Mouse (Mus musculus) erythroid progenitor cell, adult 5-6 weeks (primary cell): ENCODE measurements around the gene Fndc3a. TPM values are rescaled to one million over a fixed set of nuclear protein-coding genes. Genes with fewer than 3 reads are reported as not detected.

Source experiments
- ATAC-seq: replicated peaks from 2 replicates; pipeline ENCODE4 v1.8.0; 2016; ENCODE audit warnings: moderate number of reproducible peaks, mild to moderate bottlenecking, moderate TSS enrichment, inconsistent platforms; ENCODE audit not compliant: poor library complexity, low FRiP score, severe bottlenecking
- total RNA-seq, 2 experiments: library from RNA; stranded (forward) in 1 of 2; stranded (reverse) in 1 of 2; fragments of 150-400 nt in 1 of 2; fragments of 186-747, 209-891 nt in 1 of 2; gene quantifications; 2 replicates each; pipeline versions ENCODE4 v1.2.3 to v1.2.4; 2015 to 2017; ENCODE audit warnings: low replicate concordance in 2 of 2

Fndc3a gene
- total RNA-seq, 2 experiments from 2014 or later = 6.5 to 21.4 TPM

- ATAC-seq = no peak
These were observed 24.9 kb downstream of the Fndc3a start for GRCm38 (mm10) chr14:72684857-72685370.

- no peak for ATAC-seq
These were observed 32.6 kb downstream of the Fndc3a start for GRCm38 (mm10) chr14:72677247-72677646.

DNA sequence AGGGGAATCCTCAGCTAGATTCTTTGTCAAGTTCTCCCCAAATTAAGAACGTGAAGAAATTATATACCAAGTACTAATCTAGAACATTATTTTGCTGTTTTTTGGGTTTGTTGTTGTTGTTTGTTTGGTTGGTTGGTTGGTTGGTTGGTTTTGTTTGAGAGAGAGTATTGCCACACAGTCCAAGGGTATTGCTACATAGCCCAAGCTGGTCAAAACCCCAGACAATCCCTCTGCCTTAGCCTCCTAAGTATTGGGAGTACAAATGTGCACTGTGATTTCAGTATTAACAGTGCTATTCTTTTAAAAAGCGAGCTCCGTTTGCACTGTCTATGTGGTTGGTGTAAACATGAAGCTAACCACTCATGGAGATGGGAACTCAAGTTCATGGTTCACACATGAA is 37.9 kb downstream of the Fndc3a start:
- no peak for ATAC-seq

DNA sequence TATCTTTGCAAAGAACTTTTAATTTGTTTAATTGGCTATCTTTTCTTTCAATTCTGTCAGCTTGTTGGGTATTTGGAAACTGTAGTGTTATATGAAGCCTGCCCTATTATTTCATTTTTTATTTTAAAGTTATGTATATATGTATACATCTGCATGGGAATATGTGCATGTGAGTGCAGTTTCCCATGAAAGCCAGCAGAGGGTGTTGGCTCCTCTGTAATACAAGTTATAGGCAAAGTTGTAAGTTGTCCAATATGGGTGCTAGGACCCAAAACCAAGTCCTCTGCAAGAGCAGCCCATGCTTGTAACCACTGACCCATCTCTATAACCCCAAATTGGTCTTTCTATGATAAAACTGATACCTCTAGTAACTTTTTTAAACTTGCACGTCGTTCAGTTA is 38.8 kb downstream of the Fndc3a start:
- ATAC-seq = no peak

- no peak for ATAC-seq
These were observed 60.5 kb downstream of the Fndc3a start for GRCm38 (mm10) chr14:72649268-72649667.

- ATAC-seq = no peak
These were observed 64.3 kb downstream of the Fndc3a start for GRCm38 (mm10) chr14:72645512-72645911.

- no peak for ATAC-seq
These were observed 65.2 kb downstream of the Fndc3a start for GRCm38 (mm10) chr14:72644620-72645019.

DNA sequence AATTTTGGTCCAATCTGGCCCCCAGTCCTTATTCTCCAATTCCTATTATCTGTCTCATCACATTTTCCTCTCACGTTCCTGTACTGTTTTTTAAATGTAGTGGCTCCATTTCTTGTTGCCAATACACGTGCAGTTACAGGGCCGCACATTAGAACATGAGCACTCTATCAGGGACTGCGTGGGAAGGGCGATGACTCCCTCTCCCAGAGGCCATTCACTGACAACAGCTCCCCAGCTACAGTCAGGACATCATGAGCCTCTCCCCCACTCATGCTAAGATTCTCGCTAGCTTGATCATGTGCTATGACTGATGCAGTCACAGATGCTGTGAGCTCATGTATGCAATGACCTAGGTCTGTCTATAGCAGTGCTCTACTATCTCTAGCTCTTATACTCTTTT is 71.3 kb downstream of the Fndc3a start:
- no peak for ATAC-seq

DNA sequence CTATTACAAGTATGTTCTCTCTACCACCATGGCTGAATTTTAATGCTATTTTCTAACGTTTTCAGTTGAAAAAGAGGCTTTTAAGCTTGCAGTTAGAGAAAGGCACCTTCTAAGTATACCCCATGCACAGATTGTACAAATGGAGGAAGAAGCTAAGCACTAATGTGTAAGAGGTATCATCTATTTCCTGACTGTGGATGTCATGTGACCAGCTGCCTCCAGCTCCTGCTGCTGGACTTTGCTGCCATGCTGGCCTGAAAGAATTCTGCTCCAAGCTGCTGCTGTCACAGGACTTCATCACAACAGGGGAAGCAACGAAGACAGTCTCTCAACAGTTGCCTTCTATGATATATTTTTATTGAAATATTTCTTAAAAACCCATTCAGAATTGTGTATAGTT is 76.2 kb downstream of the Fndc3a start:
- ATAC-seq = no peak

DNA sequence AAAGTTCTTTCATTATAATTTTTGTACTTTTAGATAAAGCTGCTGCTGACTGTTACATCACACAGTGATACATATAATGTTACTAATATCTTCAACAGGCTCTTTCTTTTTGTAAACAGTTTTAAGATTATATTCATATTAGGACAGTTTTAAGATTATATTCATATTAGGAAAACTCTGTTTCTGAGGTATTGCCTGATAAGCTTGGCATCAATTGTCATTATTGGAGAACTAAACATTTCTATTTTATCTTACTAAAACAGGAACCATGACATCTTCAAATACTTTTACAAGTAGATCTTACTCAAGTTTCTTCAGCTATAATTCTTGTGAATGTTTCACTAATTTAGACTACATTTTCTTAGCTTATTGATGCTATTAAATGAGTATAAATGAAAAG is 84.4 kb downstream of the Fndc3a start:
- no peak for ATAC-seq

DNA sequence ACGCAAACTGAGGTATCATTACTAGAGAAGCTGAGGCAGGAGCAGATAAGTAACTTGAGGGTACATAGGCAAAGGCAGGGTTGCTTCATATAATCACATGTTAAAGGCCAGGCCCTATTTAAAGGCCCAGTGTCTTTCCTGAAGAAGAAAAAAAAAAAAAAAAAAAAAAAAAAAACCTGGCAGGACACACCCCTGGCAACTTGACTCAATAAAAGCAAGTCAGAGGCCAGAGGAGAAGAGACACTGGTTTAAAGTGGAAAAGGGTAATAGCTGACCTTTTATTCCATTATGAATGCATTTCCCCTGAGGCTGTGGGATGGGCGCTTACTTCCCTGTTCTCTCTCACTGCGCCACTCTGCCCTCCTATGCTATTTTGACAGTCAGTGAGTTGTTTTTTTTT is 105.7 kb downstream of the Fndc3a start:
- ATAC-seq = no peak

GRCm38 (mm10) chr14:72603194-72603521 is 106.6 kb downstream of the Fndc3a start:
- ATAC-seq = no peak; the same call in 1 of the 2 replicates

DNA sequence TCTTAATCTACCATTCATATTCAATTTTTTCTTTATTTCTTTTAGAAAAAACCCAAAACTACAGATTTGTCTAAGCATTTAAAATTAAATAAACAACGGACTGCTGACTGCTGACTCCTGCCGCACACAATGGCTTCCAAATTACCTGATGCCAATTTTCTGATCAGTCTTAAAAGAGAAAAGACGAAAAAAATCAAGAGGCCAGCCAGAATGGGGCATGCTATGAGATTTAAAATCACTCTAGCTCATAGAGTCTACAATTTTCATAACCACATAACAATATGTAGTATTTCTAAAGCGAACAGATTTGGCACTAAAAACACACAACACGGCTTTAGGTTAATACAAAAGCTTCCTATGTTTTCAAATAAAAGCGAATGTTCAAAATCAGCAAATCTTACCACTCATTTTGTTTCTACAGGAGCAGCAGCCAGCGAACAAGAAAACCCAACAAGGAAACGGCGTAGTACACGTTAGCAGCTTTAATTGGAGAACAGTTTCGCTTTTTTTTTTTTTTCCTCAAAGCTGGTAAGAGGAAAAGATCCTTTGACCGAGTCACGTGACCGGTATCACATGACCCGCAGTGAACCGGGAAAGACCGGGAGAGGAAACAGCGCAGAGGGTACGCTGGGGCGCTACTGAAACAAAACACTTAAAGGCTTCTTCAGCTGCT is 107.1 kb downstream of the Fndc3a start:
- ATAC-seq = peak; percentile 87

- no peak for ATAC-seq
These were observed 108.2 kb downstream of the Fndc3a start for GRCm38 (mm10) chr14:72601381-72602305.

- ATAC-seq = no peak
These were observed 109.4 kb downstream of the Fndc3a start for GRCm38 (mm10) chr14:72600375-72600774.

GRCm38 (mm10) chr14:72598976-72599740 is 110.6 kb downstream of the Fndc3a start:
- ATAC-seq = no peak

- ATAC-seq = no peak
These were observed 115.6 kb downstream of the Fndc3a start for GRCm38 (mm10) chr14:72594191-72594590.

DNA sequence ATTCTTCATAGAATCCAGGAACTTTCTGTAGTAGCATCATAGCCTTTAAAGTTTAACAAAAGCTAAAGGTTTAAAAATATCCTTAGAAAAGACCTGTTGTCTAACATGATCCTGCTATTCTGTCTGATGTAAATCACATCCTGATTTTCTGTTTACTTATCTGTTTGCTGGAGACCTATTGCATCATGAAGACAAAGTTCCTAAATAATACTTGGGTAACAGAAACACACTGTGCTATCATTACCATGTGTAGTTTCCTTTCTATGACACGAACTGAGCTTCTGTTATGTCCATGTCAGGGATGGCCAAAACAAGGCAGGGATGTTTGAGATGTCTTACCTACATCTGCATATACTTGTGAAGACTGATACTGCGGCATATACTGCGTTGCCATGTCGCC is 120.4 kb downstream of the Fndc3a start:
- ATAC-seq = no peak

- ATAC-seq = no peak
These were observed 126.8 kb downstream of the Fndc3a start for GRCm38 (mm10) chr14:72582979-72583378.

- no peak for ATAC-seq
These were observed 128.8 kb downstream of the Fndc3a start for GRCm38 (mm10) chr14:72580991-72581390.
